Mouse (Mus musculus) stomach, embryonic 16.5 days (tissue): ENCODE data around the gene Azin2. TPM values are rescaled to one million over a fixed set of nuclear protein-coding genes. Genes with fewer than 3 reads are reported as not detected.

ENCODE experiments used
- ATAC-seq: fragments of 200-750 bp; cut with Nextera tagmentation; 2 replicates; pipeline ENCODE4 v1.8.0; 2017; ENCODE audit warnings: moderate number of reproducible peaks, moderate TSS enrichment; ENCODE audit not compliant: insufficient read depth, low FRiP score
- H3K27ac ChIP-seq: fragments of 300-500 bp; sonication (generic); 2 replicates; pipeline ENCODE4 v1.5.1; 2014; ENCODE audit warnings: low read length
- H3K27me3 ChIP-seq: fragments of 300-500 bp; sonication (generic); 2 replicates; pipeline ENCODE4 v1.6.1; 2014; ENCODE audit warnings: low read length, control low read depth, mixed read lengths; ENCODE audit not compliant: control insufficient read depth, insufficient read depth
- H3K36me3 ChIP-seq: fragments of 300-500 bp; sonication (generic); 2 replicates; pipeline ENCODE4 v1.6.1; 2014; ENCODE audit warnings: low read length; ENCODE audit not compliant: control insufficient read depth, insufficient read depth
- H3K4me1 ChIP-seq: fragments of 300-500 bp; sonication (generic); 2 replicates; pipeline ENCODE4 v1.6.1; 2014; ENCODE audit warnings: low read length, control low read depth, mixed read lengths; ENCODE audit not compliant: control insufficient read depth, insufficient read depth
- H3K4me2 ChIP-seq: fragments of 300-500 bp; sonication (generic); 2 replicates; pipeline ENCODE4 v1.6.1; 2014; ENCODE audit warnings: low read depth, low read length, mixed read lengths
- H3K4me3 ChIP-seq: fragments of 300-500 bp; sonication (generic); replicated peaks from 2 replicates; pipeline ENCODE4 v1.5.1; 2014; ENCODE audit warnings: mild to moderate bottlenecking, low read length
- H3K9ac ChIP-seq: fragments of 300-500 bp; sonication (generic); 2 replicates; pipeline ENCODE4 v1.6.1; 2014; ENCODE audit warnings: low read length
- H3K9me3 ChIP-seq: fragments of 300-500 bp; sonication (generic); replicated peaks from 2 replicates; pipeline ENCODE4 v1.6.1; 2016; ENCODE audit warnings: low read length, control low read depth; ENCODE audit not compliant: control insufficient read depth
- WGBS: fragments of 180-500 bp; shearing (Covaris S2); extraction: QIAGEN DNeasy Blood & Tissue Kit; methylation state at CpG from one replicate; pipeline ENCODE4 v1.1.7; 2014; 5-methylcytosine and 5-hydroxymethylcytosine counted together
- polyA plus RNA-seq: library from polyadenylated mRNA; unstranded; fragments of >200 nt; fragmentation: Nextera tagmentation; extraction: Ambion mirVana; gene quantifications from 2 replicates; pipeline ENCODE4 v1.2.1, GENCODE M21; 2015

The Azin2 gene
- polyA plus RNA-seq, 1 experiment from 2014 or later: 14.3 TPM

GRCm38 (mm10) chr4:128983151-128983550, 20.9 kb upstream of the Azin2 start:
- no peak overlapping the region for H3K27ac ChIP-seq
- H3K4me1 ChIP-seq: no peaks in the 10 kb centered on the region
- H3K4me2 ChIP-seq: no peak overlapping the region
- no peak overlapping the region for H3K9ac ChIP-seq
- WGBS: 51% methylated on average over 2 of the region's 2 CpGs
- no peak overlapping the region for H3K4me3 ChIP-seq
- H3K27me3 ChIP-seq: no peaks in the 10 kb centered on the region
- H3K36me3 ChIP-seq: no peaks in the 10 kb centered on the region
- no peak for ATAC-seq
- no peaks in the 10 kb centered on the region for H3K9me3 ChIP-seq

GRCm38 (mm10) chr4:128981833-128982180, 19.6 kb upstream of the Azin2 start:
- Histone ChIP-seq H3K9ac (no peak overlapping the region), H3K36me3 (no peaks in the 10 kb centered on the region), H3K4me1 (no peaks in the 10 kb centered on the region), H3K27me3 (no peaks in the 10 kb centered on the region), H3K4me3 (no peak overlapping the region), H3K9me3 (no peaks in the 10 kb centered on the region), H3K4me2 (no peak overlapping the region), H3K27ac (no peak overlapping the region)
- 64% methylated on average over 11 of the region's 11 CpGs for WGBS
- no peak for ATAC-seq

GRCm38 (mm10) chr4:128980890-128981832, 18.9 kb upstream of the Azin2 start:
- Histone ChIP-seq H3K27ac (no peak overlapping the region), H3K4me1 (no peaks in the 10 kb centered on the region), H3K4me2 (no peak overlapping the region), H3K36me3 (no peaks in the 10 kb centered on the region), H3K9ac (no peak overlapping the region), H3K4me3 (no peak overlapping the region), H3K27me3 (no peaks in the 10 kb centered on the region), H3K9me3 (no peaks in the 10 kb centered on the region)
- ATAC-seq: no peak
- 66% methylated on average over 12 of the region's 12 CpGs for WGBS

GRCm38 (mm10) chr4:128978634-128979033, 16.4 kb upstream of the Azin2 start:
- no peak overlapping the region for H3K27ac ChIP-seq
- H3K4me3 ChIP-seq: no peak overlapping the region
- H3K9ac ChIP-seq: no peak overlapping the region
- no peaks in the 10 kb centered on the region for H3K36me3 ChIP-seq
- no peaks in the 10 kb centered on the region for H3K4me1 ChIP-seq
- H3K9me3 ChIP-seq: no peaks in the 10 kb centered on the region
- ATAC-seq: no peak
- H3K27me3 ChIP-seq: no peaks in the 10 kb centered on the region
- 29% methylated on average over 1 of the region's 1 CpGs for WGBS
- no peak overlapping the region for H3K4me2 ChIP-seq

GRCm38 (mm10) chr4:128977217-128977616, 15.0 kb upstream of the Azin2 start:
- Histone ChIP-seq H3K4me1 (no peaks in the 10 kb centered on the region), H3K4me3 (no peak overlapping the region)

GRCm38 (mm10) chr4:128976577-128976976, 14.3 kb upstream of the Azin2 start:
- no peak overlapping the region for H3K4me3 ChIP-seq
- WGBS: 68% methylated on average over 4 of the region's 4 CpGs
- H3K36me3 ChIP-seq: no peaks in the 10 kb centered on the region
- no peaks in the 10 kb centered on the region for H3K9me3 ChIP-seq
- no peaks in the 10 kb centered on the region for H3K4me1 ChIP-seq
- H3K27ac ChIP-seq: no peak overlapping the region
- H3K9ac ChIP-seq: no peak overlapping the region
- no peak for ATAC-seq
- H3K4me2 ChIP-seq: no peak overlapping the region
- no peaks in the 10 kb centered on the region for H3K27me3 ChIP-seq

More at GRCm38 (mm10) chr4:128977217-128977616, 15.0 kb upstream of the Azin2 start:
- no peak overlapping the region for H3K4me2 ChIP-seq
- no peaks in the 10 kb centered on the region for H3K36me3 ChIP-seq
- H3K27ac ChIP-seq: no peak overlapping the region
- H3K9ac ChIP-seq: no peak overlapping the region
- WGBS: 69% methylated on average over 3 of the region's 3 CpGs
- H3K27me3 ChIP-seq: no peaks in the 10 kb centered on the region
- H3K9me3 ChIP-seq: no peaks in the 10 kb centered on the region
- ATAC-seq: no peak

- WGBS: 80% methylated on average over 8 of the region's 8 CpGs
- Histone ChIP-seq H3K9me3 (no peaks in the 10 kb centered on the region), H3K4me1 (no peaks in the 10 kb centered on the region), H3K36me3 (no peaks in the 10 kb centered on the region), H3K27ac (no peak overlapping the region), H3K9ac (no peak overlapping the region), H3K27me3 (no peaks in the 10 kb centered on the region), H3K4me2 (no peak overlapping the region), H3K4me3 (no peak overlapping the region)
- no peak for ATAC-seq
These were observed 12.4 kb upstream of the Azin2 start for GRCm38 (mm10) chr4:128974677-128975076.

- no peak overlapping the region for H3K4me2 ChIP-seq
- H3K27ac ChIP-seq: no peak overlapping the region
- no peaks in the 10 kb centered on the region for H3K27me3 ChIP-seq
- H3K9me3 ChIP-seq: no peaks in the 10 kb centered on the region
- no peak overlapping the region for H3K9ac ChIP-seq
- H3K36me3 ChIP-seq: no peaks in the 10 kb centered on the region
- no peak overlapping the region for H3K4me3 ChIP-seq
- peaks cover 9% of the 10 kb centered on the region; the same call in 1 of the 2 replicates for H3K4me1 ChIP-seq
- no peak for ATAC-seq
- WGBS: 45% methylated on average over 14 of the region's 14 CpGs
These were observed 8.9 kb upstream of the Azin2 start for GRCm38 (mm10) chr4:128971065-128971694.

GRCm38 (mm10) chr4:128970417-128970807, 8.2 kb upstream of the Azin2 start:
- no peak for ATAC-seq
- WGBS: 66% methylated on average over 7 of the region's 8 CpGs
- no peak overlapping the region for H3K9ac ChIP-seq
- H3K4me2 ChIP-seq: no peak overlapping the region
- peaks cover 9% of the 10 kb centered on the region; the same call in 1 of the 2 replicates for H3K4me1 ChIP-seq
- no peak overlapping the region for H3K4me3 ChIP-seq
- H3K9me3 ChIP-seq: no peaks in the 10 kb centered on the region
- H3K27me3 ChIP-seq: no peaks in the 10 kb centered on the region
- H3K36me3 ChIP-seq: no peaks in the 10 kb centered on the region
- no peak overlapping the region for H3K27ac ChIP-seq
